Mouse (Mus musculus) testis, adult 2 months (tissue): Measurements from ENCODE around the gene Plk2.

Source experiments
- CTCF ChIP-seq: fragments of 200-500 bp; IDR thresholded peaks from 2 replicates; pipeline ENCODE4 v1.5.1; 2012; ENCODE audit warnings: low read depth, mild to moderate bottlenecking, inconsistent platforms, low read length, moderate library complexity; ENCODE audit not compliant: control insufficient read depth, insufficient read depth, insufficient replicate concordance
- POLR2A ChIP-seq: fragments of 200-500 bp; IDR thresholded peaks from 2 replicates; pipeline ENCODE4 v1.6.1; 2012; ENCODE audit warnings: low read depth, mild to moderate bottlenecking, inconsistent platforms, low read length, moderate library complexity; ENCODE audit not compliant: control insufficient read depth

GRCm38 (mm10) chr13:110444335-110444734, 49.5 kb downstream of the Plk2 start:
- TF ChIP-seq POLR2A (no peak), CTCF (no peak)
